Mouse (Mus musculus) heart, adult 8-10 months (tissue): ENCODE data around the gene Olfr470. TPM values are rescaled to one million over a fixed set of nuclear protein-coding genes. Genes with fewer than 3 reads are reported as not detected.
"Not testable (repeated sequence)": the region's sequence is repeated elsewhere in the genome, so short reads cannot be mapped to it uniquely, and the experiment has no call there.

Experiments
- DNase-seq: peaks from one replicate; pipeline ENCODE4 v3.0.0; 2022; ENCODE audit warnings: low spot score
- total RNA-seq, 4 experiments: library from RNA; stranded (reverse); gene quantifications; 2 replicates each; pipeline ENCODE4 v1.2.4; 2022

The Olfr470 gene
- not detected for total RNA-seq

GRCm38 (mm10) chr7:107847390-107847789 is at the start of gene Olfr470:
TSS of gene Olfr470 (minus strand) at chr7:107847490.
- DNase-seq = not testable (repeated sequence)

GRCm38 (mm10) chr7:107841719-107842118 is 5.6 kb downstream of the Olfr470 start:
- no peak for DNase-seq

GRCm38 (mm10) chr7:107825441-107825840 is 21.8 kb downstream of the Olfr470 start, which contains the start of gene Olfr469:
TSS of gene Olfr469 (minus strand) at chr7:107825541.
- DNase-seq = not testable (repeated sequence)

GRCm38 (mm10) chr7:107823867-107824266 is 23.4 kb downstream of the Olfr470 start:
- not testable (repeated sequence) for DNase-seq

GRCm38 (mm10) chr7:107819442-107819841 is 27.8 kb downstream of the Olfr470 start:
- DNase-seq = peak; percentile 2

- DNase-seq = no peak
Observed at GRCm38 (mm10) chr7:107811963-107812362, 35.3 kb downstream of the Olfr470 start, which contains the start of gene Olfr467. TSS of gene Olfr467 (plus strand) at chr7:107812263.

GRCm38 (mm10) chr7:107802138-107802537 is 45.2 kb downstream of the Olfr470 start:
- no peak for DNase-seq

- no peak for DNase-seq
Observed at GRCm38 (mm10) chr7:107801108-107801507, 46.2 kb downstream of the Olfr470 start, which contains the start of gene Ovch2. TSS of gene Ovch2 (minus strand) at chr7:107801208.

GRCm38 (mm10) chr7:107796500-107796899 is 50.8 kb downstream of the Olfr470 start:
- DNase-seq = no peak

Other genes with a start within 250 kb of the Olfr470 start
- not detected for gene 5330417H12Rik, start 222.3 kb downstream of the Olfr470 start, total RNA-seq
- gene Cyb5r2, start 89.5 kb downstream of the Olfr470 start, total RNA-seq = under 1 TPM in 1 of 4 experiments, not detected in 3; 0.16 TPM
- gene Ovch2, start 46.3 kb downstream of the Olfr470 start, total RNA-seq = not detected
- gene Olfr467, start 35.2 kb downstream of the Olfr470 start, total RNA-seq = not detected
- gene Olfr469, start 21.9 kb downstream of the Olfr470 start, total RNA-seq = not detected
- not detected for gene Olfr472, start 50.4 kb upstream of the Olfr470 start, total RNA-seq
- gene Olfr473, start 83.0 kb upstream of the Olfr470 start, total RNA-seq = not detected
- gene Olfr474, start 107.2 kb upstream of the Olfr470 start, total RNA-seq = not detected
- gene Olfr476, start 117.3 kb upstream of the Olfr470 start, total RNA-seq = not detected
- gene Olfr477, start 139.2 kb upstream of the Olfr470 start, total RNA-seq = under 1 TPM in 1 of 4 experiments, not detected in 3; 0.09 TPM
- not detected for gene Olfr478, start 186.5 kb upstream of the Olfr470 start, total RNA-seq
- not detected for gene Olfr479, start 203.2 kb upstream of the Olfr470 start, total RNA-seq
- not detected for gene Olfr480, start 219.9 kb upstream of the Olfr470 start, total RNA-seq
- gene Olfr481, start 232.4 kb upstream of the Olfr470 start, total RNA-seq = not detected